Mouse (Mus musculus) embryo, embryonic 10 days (tissue): ENCODE results near the gene Fto.
A peak's percentile ranks its signal among the peaks of the same experiment; 100 is the strongest.

Experiments
- DNase-seq: peaks from one replicate; pipeline ENCODE4 v3.0.0-alpha.2; 2015; ENCODE audit warnings: low spot score

Gene Fto

DNA sequence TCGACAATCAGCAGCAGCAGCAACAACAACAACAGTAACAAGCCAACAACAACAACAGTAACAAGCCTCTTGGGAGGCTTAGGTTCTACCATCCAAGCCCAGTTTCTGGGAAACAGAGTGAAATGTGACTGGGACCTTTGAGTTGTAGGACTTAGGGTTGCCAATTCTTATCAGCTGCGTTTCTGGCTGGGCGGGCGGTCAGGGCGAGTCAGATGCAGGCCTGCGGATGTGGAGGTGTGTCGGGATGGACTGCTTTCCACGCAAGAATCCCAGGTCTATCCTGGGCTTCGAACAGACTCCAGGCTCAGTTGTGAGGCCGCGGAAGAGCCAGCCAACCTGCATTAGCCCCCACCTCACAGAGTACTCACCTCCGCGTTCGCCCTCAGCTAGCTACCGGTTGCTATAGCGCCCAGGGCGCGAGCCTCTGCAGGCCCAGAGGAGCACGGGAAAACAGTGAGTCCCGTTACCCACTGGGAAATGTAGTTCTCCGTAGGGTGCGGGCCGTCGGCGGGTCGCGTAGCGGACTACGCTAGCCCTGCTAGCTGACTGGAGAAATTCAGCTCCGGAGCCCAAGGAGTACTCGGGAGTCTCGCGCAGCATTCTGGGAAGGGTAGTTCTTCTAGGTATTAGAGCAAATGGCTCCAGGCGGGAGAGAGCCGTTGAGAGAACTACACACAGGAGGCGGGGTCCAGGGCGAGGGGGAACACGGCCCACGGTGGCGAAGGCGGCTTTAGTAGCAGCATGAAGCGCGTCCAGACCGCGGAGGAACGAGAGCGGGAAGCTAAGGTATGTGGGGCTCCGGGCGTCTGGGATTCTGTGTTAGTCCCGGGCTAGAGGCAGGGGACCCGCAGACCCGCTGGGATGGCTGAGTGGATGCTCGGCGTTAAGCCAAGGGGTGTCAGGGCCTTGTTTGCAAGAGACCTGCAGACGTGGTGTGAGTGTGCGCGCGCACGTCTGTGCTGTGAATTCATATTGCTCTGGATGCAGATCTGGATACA, at the start of gene Fto, which contains the start of gene Rpgrip1l:
TSS of gene Fto (plus strand) at position 691 of the 998 bp plus-strand sequence.
TSS of gene Rpgrip1l (minus strand) at position 428 of the 998 bp plus-strand sequence.
- DNase-seq: peak; percentile 99

DNA sequence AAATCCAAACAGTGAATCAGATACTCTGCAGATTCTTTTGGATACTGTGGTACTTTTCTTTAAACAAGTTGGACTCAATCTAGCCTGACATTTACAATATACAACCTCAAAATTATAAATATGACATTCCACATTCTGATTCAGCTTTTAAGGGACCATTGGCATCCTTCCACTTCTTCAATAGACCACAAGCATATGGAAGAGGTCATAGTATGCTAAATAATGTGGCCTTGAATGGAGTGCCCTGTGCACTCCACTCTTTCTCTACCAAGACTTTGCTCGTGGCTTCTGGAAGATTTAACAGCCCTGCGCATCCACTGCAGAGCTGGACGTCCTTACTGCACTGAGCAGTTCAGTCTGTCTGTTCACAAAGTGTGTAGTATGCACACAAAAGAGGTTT, 49.4 kb upstream of the Fto start:
- DNase-seq: no peak

DNA sequence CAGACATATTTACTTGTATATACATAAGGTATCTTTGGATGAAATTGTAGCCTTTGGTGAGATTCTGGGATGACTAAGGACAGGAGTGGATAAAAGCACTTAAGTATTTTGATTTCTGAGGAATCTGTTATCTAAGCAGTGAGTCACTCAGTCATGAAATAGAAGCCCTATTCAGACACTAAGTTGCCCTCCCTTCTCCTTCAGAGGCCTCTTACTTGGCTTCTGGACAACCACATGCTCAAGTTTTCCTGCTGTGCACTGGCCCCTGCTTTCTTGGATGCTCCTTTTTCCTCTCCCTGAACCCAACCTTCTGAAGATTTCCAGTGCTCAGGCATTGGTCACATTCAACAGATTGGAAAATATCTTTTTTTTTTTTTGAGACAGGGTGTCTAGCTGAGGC, 48.8 kb upstream of the Fto start:
- DNase-seq: no peak

DNA sequence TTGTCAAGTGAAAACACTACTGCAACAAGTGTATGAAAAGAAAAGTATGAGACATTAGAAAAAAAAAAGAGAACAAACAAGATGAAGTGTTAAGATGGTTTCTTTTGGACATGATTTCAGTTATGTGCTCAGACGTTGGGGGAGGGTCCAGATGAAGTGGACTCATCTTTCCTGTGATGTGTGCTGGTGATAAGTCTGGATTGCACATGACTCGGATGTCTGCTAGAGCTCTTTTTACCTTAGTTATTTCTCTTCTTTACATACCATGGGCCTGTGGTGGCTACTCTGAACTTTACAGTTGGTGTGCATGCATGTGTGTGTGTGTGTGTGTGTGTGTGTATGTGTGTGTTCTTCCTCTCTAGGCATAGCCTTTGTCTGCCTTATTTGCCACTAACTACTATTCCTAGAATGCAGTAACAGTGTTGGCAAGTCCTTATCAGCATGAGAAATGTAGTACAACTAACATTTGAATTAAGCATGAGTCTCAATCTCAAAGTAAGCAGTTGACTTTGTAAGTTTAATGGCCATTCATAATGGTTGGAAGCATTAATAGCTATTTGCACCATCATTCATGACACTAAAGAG, 43.9 kb upstream of the Fto start:
- no peak for DNase-seq

DNA sequence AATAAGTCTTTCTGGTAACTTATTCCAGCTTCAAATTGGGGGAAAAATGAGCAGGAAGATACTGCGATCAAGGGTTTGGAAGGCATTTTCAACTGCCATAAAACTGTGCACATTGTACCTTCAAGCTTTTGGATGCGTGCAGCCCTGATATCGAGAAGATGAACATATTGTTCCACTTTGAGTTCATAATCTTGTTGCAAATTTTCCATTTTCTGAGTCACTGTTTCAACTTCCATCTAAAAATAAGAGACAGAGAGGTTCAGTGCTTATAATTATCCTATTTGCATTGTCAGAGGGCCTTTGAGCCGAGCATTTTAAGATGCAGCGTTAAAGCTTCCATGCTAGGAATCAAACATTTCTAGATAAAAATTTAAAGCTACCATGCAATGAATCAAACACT, 39.8 kb upstream of the Fto start:
- DNase-seq: no peak

DNA sequence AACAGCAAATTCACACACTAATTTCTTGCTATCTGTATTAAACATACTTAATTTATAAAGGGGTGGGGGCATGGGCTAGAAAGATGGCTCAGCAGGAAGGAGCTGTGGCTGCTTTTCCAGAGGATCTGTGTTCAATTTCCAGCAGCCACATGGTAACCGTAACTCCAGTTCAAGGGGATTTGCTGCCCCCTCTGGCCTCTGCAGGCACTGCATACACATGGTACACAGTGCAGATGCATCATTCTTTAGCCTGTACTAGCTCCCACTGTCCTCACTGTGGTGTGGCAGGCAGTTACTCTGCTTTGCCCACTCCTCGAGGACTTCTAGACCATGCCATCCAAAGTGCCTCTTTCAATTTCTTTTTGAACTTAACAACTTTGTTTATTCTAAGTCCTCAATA, 37.0 kb upstream of the Fto start:
- DNase-seq: peak; percentile 24

DNA sequence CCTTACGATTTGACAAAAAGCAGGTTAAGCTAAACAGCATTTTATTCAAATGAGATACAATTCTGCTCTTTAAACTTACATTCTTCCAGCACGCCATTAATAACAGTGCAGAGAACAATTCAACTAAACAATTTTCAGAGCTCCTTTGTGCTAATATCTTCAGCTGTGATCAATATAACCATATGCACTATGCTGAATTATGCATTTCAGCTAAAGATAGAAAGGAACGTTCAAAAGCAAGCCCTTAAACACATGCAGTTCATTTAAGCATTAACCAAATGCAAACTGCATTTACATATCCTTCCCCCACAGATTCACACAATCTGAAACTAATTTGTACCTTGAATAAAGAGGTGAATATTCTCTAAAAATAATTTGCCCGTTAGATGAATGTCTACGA, 35.3 kb upstream of the Fto start:
- DNase-seq: no peak

DNA sequence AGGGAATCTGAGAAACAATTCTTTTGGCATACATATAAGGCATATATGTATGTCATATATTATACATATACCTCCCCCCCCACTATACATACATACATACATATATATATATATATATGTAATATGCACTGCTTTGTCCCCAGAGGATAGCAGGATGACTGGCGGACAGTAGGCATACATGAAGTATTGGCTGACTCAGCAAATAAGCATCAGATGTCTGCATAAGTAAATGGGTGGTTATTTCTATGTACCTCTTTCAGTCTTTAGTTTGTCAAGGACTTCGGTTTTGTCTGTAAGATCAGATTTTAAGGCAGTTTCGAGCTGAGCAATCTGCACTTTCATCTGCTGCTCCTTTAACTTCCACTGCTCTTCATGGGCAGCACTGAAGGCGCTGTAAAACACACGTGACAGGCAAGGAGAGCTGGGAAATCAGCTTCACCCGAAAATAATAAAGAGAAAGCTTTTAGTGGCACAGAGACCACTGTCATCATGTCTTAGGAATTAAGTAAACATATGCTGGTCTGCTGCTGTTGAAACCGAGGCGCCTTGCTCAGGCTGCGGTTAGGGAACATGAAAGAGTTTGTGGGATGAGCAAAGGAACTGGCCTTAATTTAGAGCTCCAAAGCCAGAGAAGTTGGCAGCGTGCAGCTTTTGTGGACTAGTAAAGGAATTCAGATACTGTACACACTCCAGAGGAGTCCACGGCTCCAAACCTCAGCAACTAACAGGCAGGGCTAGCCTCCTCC, 32.7 kb upstream of the Fto start:
- DNase-seq: no peak

DNA sequence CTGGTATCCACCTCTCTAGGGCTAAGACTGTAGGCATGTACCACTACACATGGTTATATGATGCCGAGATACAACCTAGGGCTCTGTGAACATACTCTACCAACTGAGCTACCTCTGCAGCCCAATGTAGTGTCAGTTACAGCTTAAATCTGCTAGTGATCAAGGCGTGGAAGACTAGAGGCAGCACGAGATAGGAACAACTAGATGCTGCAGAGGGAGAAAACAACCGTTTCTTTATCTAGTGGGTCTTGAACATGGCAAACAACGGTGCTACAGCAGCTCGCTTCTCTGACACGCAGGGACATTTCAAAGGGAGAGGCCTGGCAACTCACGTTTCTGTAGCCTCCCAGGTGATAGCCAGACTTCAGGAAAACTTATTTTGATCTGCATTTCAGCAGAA, 31.8 kb upstream of the Fto start:
- DNase-seq: no peak

DNA sequence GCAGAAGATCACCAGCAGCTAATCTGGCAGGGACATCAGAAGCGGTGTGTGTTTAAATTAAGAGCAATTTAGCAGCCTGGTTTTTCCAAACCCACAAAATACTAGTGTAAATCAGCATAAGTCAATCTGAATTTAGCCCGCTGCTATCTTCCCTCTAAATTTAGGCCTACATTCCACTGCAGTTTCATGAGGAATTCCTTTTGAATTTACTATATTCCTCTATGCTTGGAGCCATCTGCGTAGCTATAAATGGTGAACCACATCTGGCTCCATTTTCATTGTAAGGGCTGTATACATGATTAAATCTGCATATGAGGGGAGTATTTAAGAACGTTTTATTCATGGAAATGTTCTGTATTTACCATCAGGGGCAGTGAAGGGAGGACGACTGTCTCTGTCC, 30.7 kb upstream of the Fto start:
- no peak for DNase-seq

DNA sequence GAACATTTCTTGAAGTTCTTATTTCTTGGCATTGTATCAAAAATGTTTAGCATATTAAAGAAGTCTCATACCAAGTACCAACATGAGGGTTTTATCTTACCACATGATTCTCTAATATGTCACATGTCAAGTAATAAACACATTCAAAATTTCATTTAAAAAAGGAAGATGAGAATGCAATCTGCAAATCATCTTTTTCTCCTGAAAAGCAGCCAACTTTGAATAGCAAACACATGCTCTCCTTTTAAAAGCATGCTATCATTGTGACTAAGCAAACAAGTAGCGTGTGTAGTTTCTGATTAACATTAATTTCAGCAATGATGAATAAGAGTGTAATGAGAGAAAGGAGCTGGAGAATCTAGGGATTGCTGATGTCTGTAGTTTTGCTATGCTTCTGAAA, 29.5 kb upstream of the Fto start:
- DNase-seq: no peak

DNA sequence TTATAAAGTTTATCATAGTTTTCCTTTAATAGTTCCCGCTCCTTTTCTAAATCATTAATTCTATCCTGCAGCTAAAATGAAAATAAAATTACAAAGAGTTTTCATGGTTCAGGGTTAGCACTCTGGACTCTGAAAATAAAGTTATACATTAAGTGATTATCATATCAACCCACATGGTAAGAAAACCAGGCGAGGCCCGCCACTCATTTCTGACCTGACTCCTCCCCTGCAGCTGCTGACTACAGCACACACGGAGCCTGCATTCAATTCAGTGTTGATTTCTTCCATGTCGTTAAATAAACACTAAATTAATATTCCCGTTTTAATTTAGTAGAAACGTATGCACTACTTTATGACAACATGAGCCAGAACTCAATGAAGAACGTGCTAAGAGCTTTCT, 27.1 kb upstream of the Fto start:
- DNase-seq: no peak

DNA sequence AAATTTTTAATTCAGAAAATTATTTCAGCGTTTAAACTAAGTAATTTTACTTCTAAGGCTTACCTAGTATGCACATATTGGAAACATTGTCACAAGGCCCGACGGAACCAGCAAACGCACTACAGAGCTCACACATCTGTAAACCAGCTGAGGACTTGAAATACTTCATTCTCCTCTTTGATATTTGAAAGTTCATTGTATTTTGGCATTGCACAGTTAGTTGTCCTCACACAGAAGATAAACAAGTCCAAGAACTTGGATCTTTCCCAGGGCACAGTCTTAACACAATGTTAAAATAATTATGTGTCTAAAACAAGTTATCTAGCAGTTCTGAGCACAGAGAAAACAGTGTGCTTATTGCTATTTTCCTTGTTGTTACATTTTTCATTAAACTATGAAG, 22.7 kb upstream of the Fto start:
- no peak for DNase-seq

DNA sequence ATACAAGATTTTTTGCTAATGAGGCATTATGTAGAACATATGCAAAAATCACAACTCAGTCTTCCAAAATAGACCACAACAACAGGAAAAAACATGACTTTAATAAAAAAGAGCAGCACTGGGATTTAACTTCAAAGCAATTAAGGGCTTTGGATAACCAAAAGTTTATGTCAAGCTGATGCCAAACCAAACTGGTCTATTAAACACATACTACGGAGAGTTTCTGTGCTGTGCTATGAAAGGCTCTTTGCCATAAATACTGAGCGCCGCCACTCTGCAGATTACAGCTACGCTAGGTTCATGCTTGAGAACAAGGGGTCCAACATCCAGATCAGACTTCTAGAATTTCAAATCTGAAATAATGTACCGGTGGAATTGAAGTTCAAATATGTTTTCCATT, 17.5 kb upstream of the Fto start:
- DNase-seq: no peak

DNA sequence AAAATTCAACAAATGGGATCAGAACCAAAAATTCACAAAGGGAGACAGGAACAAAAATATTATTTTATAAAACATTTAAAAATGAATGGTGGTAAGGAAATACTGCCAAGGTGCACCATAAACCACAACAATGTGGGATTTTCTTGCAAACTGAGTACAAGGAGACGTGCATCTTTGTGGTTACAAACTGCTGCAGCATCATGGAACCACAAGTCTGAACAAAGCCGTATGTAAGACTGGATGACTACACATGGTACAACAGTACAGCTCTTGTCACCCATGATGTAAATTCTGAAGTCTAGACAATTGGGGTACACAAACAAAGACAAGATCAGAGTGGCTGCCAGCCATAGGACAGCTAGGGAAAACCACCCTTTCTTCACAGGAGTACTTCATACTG, 14.7 kb upstream of the Fto start:
- DNase-seq: no peak

DNA sequence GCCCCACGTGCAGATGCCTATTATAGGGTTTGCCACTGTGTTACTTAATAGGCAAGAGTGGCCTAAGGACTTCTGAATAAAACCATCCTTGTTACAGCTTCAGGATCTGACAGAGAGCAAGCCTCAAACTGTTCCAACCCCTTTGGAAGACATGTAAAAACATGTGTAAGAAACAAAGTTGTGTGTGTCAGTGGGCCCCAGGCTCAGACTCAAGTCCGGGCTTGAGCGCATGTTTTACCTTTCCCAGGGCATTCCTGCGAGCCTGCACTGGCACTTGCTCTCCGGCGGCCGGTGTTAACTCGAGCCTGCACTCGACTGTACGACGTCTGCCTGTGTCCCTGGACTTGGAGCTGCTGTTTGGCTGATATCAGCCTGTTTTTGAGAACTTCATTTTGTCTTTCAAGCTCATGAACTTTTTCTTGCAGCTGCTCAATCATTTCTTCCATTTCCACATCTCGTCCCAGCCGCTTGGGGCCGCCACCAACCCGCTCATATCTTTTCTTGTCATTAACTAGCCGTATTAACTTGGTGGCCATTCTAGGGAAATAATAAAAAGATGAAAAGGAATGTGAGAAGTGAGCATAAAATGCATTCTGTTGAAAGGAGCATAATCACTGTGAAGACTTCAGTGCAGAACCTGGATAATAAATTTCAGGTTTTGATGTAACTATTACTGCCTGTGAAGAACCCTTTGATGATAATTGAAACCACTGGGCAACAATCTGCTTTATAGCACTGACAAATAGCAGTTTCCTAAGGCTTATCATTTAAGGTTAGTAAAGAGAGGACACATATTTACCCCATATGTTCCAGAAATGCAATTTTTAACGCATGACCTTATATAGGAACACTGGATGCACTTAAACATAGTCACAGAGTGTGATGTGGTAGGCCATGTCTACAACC, 8.6 kb upstream of the Fto start:
- peak; percentile 30 for DNase-seq

DNA sequence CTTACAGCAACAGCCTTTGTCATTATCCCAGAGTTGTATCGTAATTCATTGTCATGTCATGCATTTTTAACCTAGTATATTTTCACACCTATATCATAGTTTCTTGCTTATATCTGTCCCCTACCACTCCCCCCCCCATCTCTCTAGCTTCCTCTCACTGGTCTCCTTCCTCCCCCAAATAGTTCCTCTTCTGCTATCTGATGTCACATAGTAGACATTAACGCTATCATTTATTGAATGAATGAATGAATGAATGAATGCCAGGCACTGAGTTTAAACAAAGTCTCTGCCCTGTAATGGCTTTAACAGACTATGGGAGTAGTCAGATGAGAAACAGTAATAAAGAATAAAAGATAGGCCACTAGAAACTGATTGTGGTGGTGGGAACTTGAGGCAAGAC, 983 bp upstream of the Fto start:
- no peak for DNase-seq

DNA sequence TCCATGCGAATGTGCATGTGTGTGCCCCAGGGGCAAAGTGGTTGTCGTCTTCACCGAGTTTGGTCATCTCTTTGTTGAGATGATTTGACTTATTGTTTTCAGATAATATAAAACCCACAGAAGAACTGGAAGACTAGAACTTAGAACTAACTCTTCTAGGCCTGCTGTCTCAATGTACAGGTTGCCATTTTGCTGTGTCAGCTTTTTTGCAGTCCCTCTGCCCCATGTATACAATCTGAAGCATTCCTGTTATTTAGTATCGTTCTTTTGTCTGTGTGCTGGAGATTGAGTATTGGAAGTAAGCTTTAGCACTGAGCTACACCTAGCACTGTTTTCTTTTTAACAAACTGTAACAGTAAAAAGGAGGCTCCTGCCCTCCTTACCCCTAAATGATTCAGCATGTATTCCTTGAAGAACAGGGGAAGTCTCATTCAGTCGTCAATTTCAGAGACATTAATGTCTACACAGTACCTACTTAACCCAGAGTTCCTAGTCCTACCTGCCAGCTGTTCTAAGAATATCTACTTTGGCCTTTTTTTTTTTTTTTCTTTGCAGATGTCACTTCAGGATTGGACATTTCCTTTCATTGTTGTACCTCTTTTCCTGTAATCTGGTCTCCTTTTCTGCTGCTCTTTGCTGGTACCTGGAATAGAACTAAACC, 4.4 kb downstream of the Fto start:
- DNase-seq: no peak

DNA sequence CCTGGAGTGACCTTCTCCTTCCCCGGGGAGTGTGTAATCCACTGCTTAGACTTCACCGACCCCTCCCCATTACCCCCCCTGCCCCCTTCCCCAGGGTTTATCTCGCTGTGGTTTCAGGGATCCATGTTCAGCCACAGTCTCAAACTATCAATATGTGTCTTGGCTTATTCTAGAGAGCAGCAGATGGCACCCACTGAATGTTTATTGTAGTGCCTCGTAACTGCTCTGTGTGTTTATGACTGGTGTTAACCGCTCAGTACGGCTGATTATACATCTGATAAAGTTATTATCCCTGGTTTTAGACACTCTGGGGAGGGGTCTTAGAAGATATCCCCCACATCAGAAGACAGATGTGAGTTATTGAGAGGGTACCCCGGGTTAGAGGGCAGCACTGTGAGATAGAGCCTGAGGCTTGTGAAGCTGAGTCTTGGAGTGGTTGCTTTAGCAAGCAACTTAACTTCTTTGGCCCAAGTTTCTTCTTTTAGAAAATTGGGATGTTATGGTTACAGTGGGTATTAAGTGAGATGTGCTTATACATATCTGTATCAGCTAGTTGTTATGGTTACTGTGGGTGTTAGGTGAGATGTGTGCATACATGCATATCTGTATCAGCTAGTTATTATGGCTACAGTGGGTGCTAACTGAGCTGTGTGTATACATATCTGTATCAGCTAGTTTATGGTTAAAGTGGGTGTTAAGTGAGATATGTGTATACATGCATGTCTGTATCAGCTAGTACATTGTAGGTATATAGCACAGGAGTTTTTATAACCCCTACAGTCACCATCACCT, 5.8 kb downstream of the Fto start:
- DNase-seq: no peak

DNA sequence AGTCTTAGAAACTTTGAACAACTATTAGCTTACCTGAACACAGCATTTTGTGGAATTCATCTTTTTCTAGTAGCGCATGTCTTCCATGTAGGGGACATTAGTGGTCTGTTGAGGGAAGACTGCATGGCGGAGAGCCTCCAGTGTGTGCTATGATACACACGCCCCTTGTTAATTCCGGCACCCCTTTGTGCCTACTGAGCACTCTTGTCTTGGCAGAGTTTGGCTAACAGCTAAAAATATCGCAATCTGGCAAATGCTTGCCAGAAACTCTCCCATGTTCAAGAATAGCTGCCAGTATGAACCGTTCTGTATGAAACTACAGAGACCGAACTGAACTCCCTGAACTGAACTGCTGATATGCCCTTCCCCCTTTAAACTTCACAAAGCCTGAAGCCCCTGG, 10.2 kb downstream of the Fto start:
- no peak for DNase-seq
